Comparison of ENCODE assay signal across 28 mouse cellular contexts in the genomic region with DNA sequence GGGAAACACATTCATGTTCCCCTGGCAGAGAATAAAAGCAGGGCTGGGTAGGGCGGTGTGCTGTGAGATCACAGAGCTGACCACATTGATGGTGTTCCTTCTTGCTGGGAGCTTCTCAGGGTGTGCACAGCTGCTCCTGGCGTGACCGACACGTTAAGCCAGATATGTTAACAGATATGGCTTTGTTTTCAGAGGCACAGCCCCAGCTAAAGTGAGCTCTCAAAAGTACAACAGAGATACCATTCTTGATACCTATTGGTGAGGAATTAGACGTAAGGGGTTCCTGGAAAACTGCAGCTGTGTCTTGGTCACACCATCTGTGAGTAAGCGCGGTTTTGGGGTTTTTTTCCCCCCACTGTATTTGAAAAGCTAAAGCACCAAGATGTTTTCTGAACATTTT. TPM values are rescaled to one million over a fixed set of nuclear protein-coding genes. Genes with fewer than 3 reads are reported as not detected.
A peak's percentile ranks its signal among the peaks of the same experiment; 100 is the strongest.
DNase-seq lines count a peak whose midpoint lies in the region; ATAC-seq and TF ChIP-seq lines count a peak whose summit lies in the region.
"Had no signal": no experiment of that assay in that cellular context is flagged by ENCODE, and none has a peak within 500 bp of the region (broad histone marks: within the 10 kb centered on the region; RNA-seq: fewer than 3 reads in every experiment).

No protein-coding gene starts in this region.

- peak; percentile 59 for DNase-seq in embryonic facial prominence, embryonic 14.5 days (ENCODE audit: low spot score)
- DNase-seq in embryonic facial prominence, embryonic 10.5 days (ENCODE audit: low spot score), result no peak
- DNase-seq in stomach, postnatal 0 days (ENCODE audit: low spot score), result no peak
- DNase-seq in G1E (ENCODE audit: low spot score), result no peak
- DNase-seq in gastrocnemius, adult 18-20 months (ENCODE audit: low spot score), result no peak
- no peak for DNase-seq in lung, postnatal 14 days
- DNase-seq: adrenal gland, adult 2 months; cerebellum, adult 2 months; cerebellum, postnatal 14 days; gastrocnemius, postnatal 10 days; heart, postnatal 14 days; kidney, adult 18-20 months; kidney, postnatal 25 days; liver, embryonic 13.5 days; lung, adult 18-20 months; retina, postnatal 1 day; right cerebral cortex, postnatal 14 days had no signal

- no peak for TF ChIP-seq CTCF in stomach, postnatal 0 days (IDR thresholded peaks at IDR 0.05; ENCODE audit: low read depth)
- TF ChIP-seq CTCF in G1E (IDR thresholded peaks at IDR 0.05; ENCODE audit: low read depth, low read length), result no peak

- no peak overlapping the region for H3K4me3 ChIP-seq in embryonic facial prominence, embryonic 14.5 days (ENCODE audit: low read depth, low read length)
- H3K4me3 ChIP-seq in embryonic facial prominence, embryonic 10.5 days, result no peak overlapping the region
- no peak overlapping the region for H3K4me3 ChIP-seq in stomach, embryonic 15.5 days (replicated peaks)
- H3K4me3 ChIP-seq in stomach, postnatal 0 days (ENCODE audit: low read depth, low read length), result no peak overlapping the region
- H3K4me3 ChIP-seq in G1E (ENCODE audit: low read depth, low read length) (no peak overlapping the region), myocyte (no peak overlapping the region)
- H3K4me3 ChIP-seq: hindbrain, embryonic 10.5 days; hindbrain, embryonic 15.5 days; kidney, embryonic 15.5 days; limb, embryonic 12.5 days; liver, embryonic 13.5 days; midbrain, embryonic 10.5 days; neural tube, embryonic 15.5 days had no signal

- no peaks in the 10 kb centered on the region for H3K4me1 ChIP-seq in embryonic facial prominence, embryonic 14.5 days (ENCODE audit: control insufficient read depth, insufficient read depth, low read length)
- peaks cover 25% of the 10 kb centered on the region for H3K4me1 ChIP-seq in embryonic facial prominence, embryonic 10.5 days
- peaks cover 12% of the 10 kb centered on the region for H3K4me1 ChIP-seq in stomach, embryonic 15.5 days
- no peaks in the 10 kb centered on the region; the same call in 1 of the 2 replicates for H3K4me1 ChIP-seq in stomach, postnatal 0 days (replicated peaks; ENCODE audit: control insufficient read depth, insufficient read depth)
- peaks cover 32% of the 10 kb centered on the region for H3K4me1 ChIP-seq in G1E (ENCODE audit: insufficient read depth, low read depth, low read length)

- no peaks in the 10 kb centered on the region for H3K27me3 ChIP-seq in embryonic facial prominence, embryonic 14.5 days (replicated peaks; ENCODE audit: control insufficient read depth, insufficient read depth, low read length)
- peaks cover 18% of the 10 kb centered on the region for H3K27me3 ChIP-seq in embryonic facial prominence, embryonic 10.5 days (replicated peaks; ENCODE audit: low read depth, poor library complexity, severe bottlenecking)
- no peaks in the 10 kb centered on the region for H3K27me3 ChIP-seq in stomach, embryonic 15.5 days (replicated peaks)
- no peaks in the 10 kb centered on the region for H3K27me3 ChIP-seq in stomach, postnatal 0 days (ENCODE audit: control insufficient read depth, insufficient read depth, low read length)
- H3K27me3 ChIP-seq in G1E (ENCODE audit: insufficient read depth, low read length) (0 out of 2 replicates have a peak, but pooled peaks cover under 1% of the 10 kb centered on the region), myocyte (ENCODE audit: control insufficient read depth, insufficient read depth, insufficient read length) (no peaks in the 10 kb centered on the region)
- H3K27me3 ChIP-seq: hindbrain, embryonic 15.5 days; kidney, embryonic 15.5 days; liver, embryonic 13.5 days; neural tube, embryonic 15.5 days had no signal

- H3K9me3 ChIP-seq in embryonic facial prominence, embryonic 14.5 days (ENCODE audit: control insufficient read depth, low read length), result no peaks in the 10 kb centered on the region
- H3K9me3 ChIP-seq in embryonic facial prominence, embryonic 10.5 days, result peaks cover 3% of the 10 kb centered on the region; the same call in 1 of the 2 replicates
- H3K9me3 ChIP-seq in stomach, embryonic 15.5 days, result no peaks in the 10 kb centered on the region
- H3K9me3 ChIP-seq in stomach, postnatal 0 days (ENCODE audit: control insufficient read depth, low read length), result no peaks in the 10 kb centered on the region
- H3K9me3 ChIP-seq in G1E (replicated peaks), result peaks cover 4% of the 10 kb centered on the region; the same call in 1 of the 2 replicates
- H3K9me3 ChIP-seq: hindbrain, embryonic 10.5 days; hindbrain, embryonic 15.5 days; kidney, embryonic 15.5 days; midbrain, embryonic 10.5 days; neural tube, embryonic 15.5 days had no signal

- no peak overlapping the region for H3ac ChIP-seq in myocyte (ENCODE audit: control insufficient read depth, insufficient read length)

- no peak overlapping the region for H3K27ac ChIP-seq in embryonic facial prominence, embryonic 14.5 days (replicated peaks; ENCODE audit: low read depth, low read length)
- no peak overlapping the region for H3K27ac ChIP-seq in embryonic facial prominence, embryonic 10.5 days (replicated peaks)
- 0 out of 2 replicates have a peak overlapping the region, but pooled peaks have one; percentile 11 for H3K27ac ChIP-seq in stomach, embryonic 15.5 days
- H3K27ac ChIP-seq in stomach, postnatal 0 days (replicated peaks), result no peak overlapping the region
- H3K27ac ChIP-seq: hindbrain, embryonic 10.5 days; hindbrain, embryonic 15.5 days; kidney, embryonic 15.5 days; limb, embryonic 12.5 days; liver, embryonic 13.5 days; midbrain, embryonic 10.5 days; neural tube, embryonic 15.5 days had no signal

- TF ChIP-seq POLR2A in myocyte (IDR thresholded peaks at IDR 0.05; ENCODE audit: insufficient read length, low read depth), result no peak

- H3K9ac ChIP-seq in embryonic facial prominence, embryonic 14.5 days (ENCODE audit: low read depth, low read length), result no peak overlapping the region
- no peak overlapping the region for H3K9ac ChIP-seq in stomach, embryonic 15.5 days
- H3K9ac ChIP-seq in stomach, postnatal 0 days (ENCODE audit: low read length), result no peak overlapping the region
- H3K9ac ChIP-seq: hindbrain, embryonic 15.5 days; kidney, embryonic 15.5 days; limb, embryonic 12.5 days; liver, embryonic 13.5 days; neural tube, embryonic 15.5 days had no signal

- TF ChIP-seq EP300 in stomach, postnatal 0 days (optimal IDR thresholded peaks at IDR 0.05), result no peak

- H3K4me2 ChIP-seq in embryonic facial prominence, embryonic 14.5 days (ENCODE audit: low read depth, low read length), result no peak overlapping the region
- H3K4me2 ChIP-seq in stomach, embryonic 15.5 days, result no peak overlapping the region
- H3K4me2 ChIP-seq in stomach, postnatal 0 days (replicated peaks; ENCODE audit: low read depth), result no peak overlapping the region
- peak overlapping the region; percentile 55 for H3K4me2 ChIP-seq in myocyte (ENCODE audit: low read depth)
- H3K4me2 ChIP-seq: hindbrain, embryonic 15.5 days; kidney, embryonic 15.5 days; limb, embryonic 12.5 days; liver, embryonic 13.5 days; neural tube, embryonic 15.5 days had no signal

- no peaks in the 10 kb centered on the region for H3K36me3 ChIP-seq in embryonic facial prominence, embryonic 14.5 days (ENCODE audit: control insufficient read depth, insufficient read depth, low read length)
- no peaks in the 10 kb centered on the region for H3K36me3 ChIP-seq in embryonic facial prominence, embryonic 10.5 days (replicated peaks)
- no peaks in the 10 kb centered on the region for H3K36me3 ChIP-seq in stomach, embryonic 15.5 days
- H3K36me3 ChIP-seq in stomach, postnatal 0 days (ENCODE audit: control insufficient read depth, insufficient read depth, low read length), result no peaks in the 10 kb centered on the region
- H3K36me3 ChIP-seq in G1E (replicated peaks), result no peaks in the 10 kb centered on the region
- no peaks in the 10 kb centered on the region for H3K36me3 ChIP-seq in myocyte (ENCODE audit: control insufficient read depth, insufficient read depth)
- H3K36me3 ChIP-seq: hindbrain, embryonic 10.5 days; hindbrain, embryonic 15.5 days; kidney, embryonic 15.5 days; limb, embryonic 12.5 days; liver, embryonic 13.5 days; midbrain, embryonic 10.5 days; neural tube, embryonic 15.5 days had no signal

- 0 out of 2 replicates have a peak, but pooled peaks have one; percentile 13 for ATAC-seq in embryonic facial prominence, embryonic 14.5 days (ENCODE audit: low read depth)
- ATAC-seq in stomach, embryonic 15.5 days (ENCODE audit: insufficient read depth, low FRiP score, low read depth), result peak; percentile 13; the same call in 1 of the 2 replicates
- ATAC-seq in stomach, postnatal 0 days (ENCODE audit: low FRiP score, low TSS enrichment), result no peak
- peak; percentile 48; the same call in 1 of the 2 replicates for ATAC-seq in G1E (ENCODE audit: extremely low read depth, insufficient number of reproducible peaks, low FRiP score, poor library complexity, severe bottlenecking)
- ATAC-seq: activated CD4-positive, CD25-positive, alpha-beta regulatory T cell, adult 4 months; forebrain, embryonic 16.5 days; lung, postnatal 0 days had no signal

- WGBS in embryonic facial prominence, embryonic 14.5 days, result 60% methylated on average over 7 of the region's 7 CpGs
- whole genome bisulfite sequencing in embryonic facial prominence, embryonic 10.5 days, result 78% methylated on average over 7 of the region's 7 CpGs
- WGBS in stomach, embryonic 15.5 days, result 68% methylated on average over 7 of the region's 7 CpGs
- 62% methylated on average over 7 of the region's 7 CpGs for WGBS in stomach, postnatal 0 days

- H3K79me2 ChIP-seq in myocyte (ENCODE audit: control insufficient read depth, insufficient read depth), result no peaks in the 10 kb centered on the region

TF ChIP-seq in myocyte, 11 proteins besides CTCF, POLR2A, EP300 and RAD21 (continues in another document):
- no peak for TF ChIP-seq MAX (IDR thresholded peaks at IDR 0.05; ENCODE audit: low read depth)
- no peak for TF ChIP-seq USF1 (IDR thresholded peaks at IDR 0.05; ENCODE audit: low read depth)
- no peak for TF ChIP-seq E2F4 (IDR thresholded peaks at IDR 0.05; ENCODE audit: insufficient read depth)
- TF ChIP-seq TCF3 (IDR thresholded peaks at IDR 0.05; ENCODE audit: insufficient read length, low read depth), result peak; percentile 75
- peak; percentile 54 for TF ChIP-seq TCF12 (IDR thresholded peaks at IDR 0.05; ENCODE audit: insufficient read depth, poor library complexity, severe bottlenecking)
- peak in 2 of 3 experiments; percentile 91 to 93 for TF ChIP-seq MYOD1 (IDR thresholded peaks at IDR 0.05; ENCODE audit: control insufficient read depth in 1 of 3, insufficient read length in 2 of 3, low read depth in 2 of 3)

RNA-seq across cellular contexts. Expression of gene Larp1, which starts 42.2 kb away (rescaled TPM):
- 19.5 and 21.9 TPM in 2 replicates for polyA plus RNA-seq in embryonic facial prominence, embryonic 14.5 days (2014; fragmentation: Nextera tagmentation; extraction: Ambion mirVana)
- polyA plus RNA-seq in embryonic facial prominence, embryonic 10.5 days (2016; fragmentation: Nextera tagmentation; extraction: Ambion mirVana), result 17.2 and 18.6 TPM in 2 replicates
- polyA plus RNA-seq in stomach, embryonic 15.5 days (2015; fragmentation: Nextera tagmentation; extraction: Ambion mirVana), result 25.6 and 27.4 TPM in 2 replicates
- 11.6 and 12.8 TPM in 2 replicates for polyA plus RNA-seq in stomach, postnatal 0 days (2015; fragmentation: Nextera tagmentation; extraction: Ambion mirVana)
- total RNA-seq in G1E (2014; fragmentation: Nextera tagmentation) (184 and 189 TPM in 2 replicates), G1E (2017) (31.4 and 34.7 TPM in 2 replicates)
- polyA plus RNA-seq in G1E (2012) (111 and 123 TPM in 2 replicates), myocyte (2012; fragmentation: generic; extraction: Trizol) (67.6 TPM)
- total RNA-seq in gastrocnemius, adult 18-20 months (2021), result 10 to 100 TPM; 97.6 to 98.8 TPM
